Mouse (Mus musculus) brain, embryonic 14.5 days (tissue): ENCODE results near the gene Tas1r3.

Experiments used
- CTCF ChIP-seq: fragments of 200-500 bp; IDR thresholded peaks from 2 replicates; pipeline ENCODE4 v1.5.1; 2012; ENCODE audit warnings: inconsistent platforms, mild to moderate bottlenecking, moderate library complexity, borderline replicate concordance; ENCODE audit not compliant: insufficient read depth, insufficient read length; ENCODE audit errors: extremely low read depth
- POLR2A ChIP-seq: fragments of 200-500 bp; IDR thresholded peaks from 2 replicates; pipeline ENCODE4 v1.6.1; 2012; ENCODE audit warnings: mild to moderate bottlenecking, inconsistent platforms, borderline replicate concordance; ENCODE audit not compliant: poor library complexity, insufficient read depth, insufficient read length, severe bottlenecking; ENCODE audit errors: extremely low read depth

GRCm38 (mm10) chr4:155829866-155830265, 33.3 kb downstream of the Tas1r3 start:
- TF ChIP-seq POLR2A (no peak), CTCF (no peak)
